Mouse (Mus musculus) midbrain, embryonic 10.5 days (tissue): ENCODE measurements around the gene Rad51b. TPM values are rescaled to one million over a fixed set of nuclear protein-coding genes. Genes with fewer than 3 reads are reported as not detected.
A peak's percentile ranks its signal among the peaks of the same experiment; 100 is the strongest.

ENCODE experiments used
- DNase-seq: peaks from one replicate; pipeline ENCODE4 v3.0.0-alpha.2; 2017; ENCODE audit warnings: low spot score
- H3K27ac ChIP-seq: fragments of 300-500 bp; sonication (generic); replicated peaks from 2 replicates; pipeline ENCODE4 v1.5.1; 2016; ENCODE audit warnings: mild to moderate bottlenecking
- H3K27me3 ChIP-seq: fragments of 300-500 bp; sonication (generic); 2 replicates; pipeline ENCODE4 v1.6.1; 2016; ENCODE audit warnings: low read depth, mild to moderate bottlenecking; ENCODE audit not compliant: poor library complexity, severe bottlenecking
- H3K36me3 ChIP-seq: fragments of 300-500 bp; sonication (generic); 2 replicates; pipeline ENCODE4 v1.6.1; 2016; ENCODE audit warnings: mild to moderate bottlenecking, moderate library complexity
- H3K4me1 ChIP-seq: fragments of 300-500 bp; sonication (generic); 2 replicates; pipeline ENCODE4 v1.6.1; 2016
- H3K4me3 ChIP-seq: fragments of 300-500 bp; sonication (generic); 2 replicates; pipeline ENCODE4 v1.5.1; 2016; ENCODE audit warnings: mild to moderate bottlenecking, moderate library complexity
- H3K9me3 ChIP-seq: fragments of 300-500 bp; sonication (generic); replicated peaks from 2 replicates; pipeline ENCODE4 v1.6.1; 2016; ENCODE audit warnings: mild to moderate bottlenecking
- WGBS: fragments of 180-500 bp; shearing (Covaris S2); methylation state at CpG from one replicate; pipeline ENCODE4 v1.1.7; 2016; 5-methylcytosine and 5-hydroxymethylcytosine counted together
- polyA plus RNA-seq: library from polyadenylated mRNA; unstranded; fragments of >200 nt; fragmentation: Nextera tagmentation; extraction: Ambion mirVana; gene quantifications from 2 replicates; pipeline ENCODE4 v1.2.1, GENCODE M21; 2016

The Rad51b gene
- 7.8 and 8.5 TPM in 2 replicates for polyA plus RNA-seq

GRCm38 (mm10) chr12:79297121-79297576 lies at the start of gene Rad51b:
Rad51b (plus strand) TSS chr12:79297282.
- Histone ChIP-seq H3K4me3 (peak within 1 kb of the TSS; percentile 78), H3K27ac (peak within 1 kb of the TSS; percentile 86), H3K9me3 (no peaks in the 10 kb centered on the region), H3K36me3 (0 out of 2 replicates have a peak, but pooled peaks cover 6% of the 10 kb centered on the region), H3K4me1 (peaks cover 19% of the 10 kb centered on the region), H3K27me3 (no peaks in the 10 kb centered on the region)
- peak; percentile 82 for DNase-seq
- WGBS = under 1% methylated on average over 21 of the region's 21 CpGs

GRCm38 (mm10) chr12:79248110-79248509 lies 49.0 kb upstream of the Rad51b start:
- no peak overlapping the region for H3K27ac ChIP-seq
- H3K36me3 ChIP-seq = peaks cover 99% of the 10 kb centered on the region
- no peak for DNase-seq
- H3K9me3 ChIP-seq = no peaks in the 10 kb centered on the region
- no peaks in the 10 kb centered on the region for H3K4me1 ChIP-seq
- WGBS = 88% methylated on average over 3 of the region's 3 CpGs
- no peaks in the 10 kb centered on the region for H3K27me3 ChIP-seq
- no peak overlapping the region for H3K4me3 ChIP-seq

- Histone ChIP-seq H3K36me3 (peaks cover 93% of the 10 kb centered on the region), H3K27ac (no peak overlapping the region), H3K4me1 (no peaks in the 10 kb centered on the region), H3K9me3 (no peaks in the 10 kb centered on the region), H3K4me3 (no peak overlapping the region), H3K27me3 (no peaks in the 10 kb centered on the region)
- DNase-seq = no peak
- WGBS = 90% methylated on average over 9 of the region's 9 CpGs
Observed at GRCm38 (mm10) chr12:79253294-79254053, 43.6 kb upstream of the Rad51b start.

GRCm38 (mm10) chr12:79254975-79255374 lies 42.1 kb upstream of the Rad51b start:
- 96% methylated on average over 10 of the region's 10 CpGs for WGBS
- Histone ChIP-seq H3K9me3 (no peaks in the 10 kb centered on the region), H3K4me3 (no peak overlapping the region), H3K27me3 (no peaks in the 10 kb centered on the region), H3K36me3 (peaks cover 91% of the 10 kb centered on the region), H3K4me1 (no peaks in the 10 kb centered on the region), H3K27ac (no peak overlapping the region)
- DNase-seq = no peak

GRCm38 (mm10) chr12:79260154-79260553 lies 36.9 kb upstream of the Rad51b start:
- H3K4me3 ChIP-seq = no peak overlapping the region
- H3K9me3 ChIP-seq = no peaks in the 10 kb centered on the region
- H3K36me3 ChIP-seq = peaks cover 88% of the 10 kb centered on the region
- H3K27me3 ChIP-seq = no peaks in the 10 kb centered on the region
- DNase-seq = no peak
- H3K4me1 ChIP-seq = no peaks in the 10 kb centered on the region
- no peak overlapping the region for H3K27ac ChIP-seq
- 95% methylated on average over 2 of the region's 2 CpGs for WGBS

GRCm38 (mm10) chr12:79261035-79261434 lies 36.0 kb upstream of the Rad51b start:
- no peak overlapping the region for H3K27ac ChIP-seq
- no peak overlapping the region for H3K4me3 ChIP-seq
- H3K36me3 ChIP-seq = peaks cover 92% of the 10 kb centered on the region
- 54% methylated on average over 5 of the region's 5 CpGs for WGBS
- peak; percentile 24 for DNase-seq
- H3K4me1 ChIP-seq = no peaks in the 10 kb centered on the region
- H3K9me3 ChIP-seq = no peaks in the 10 kb centered on the region
- H3K27me3 ChIP-seq = no peaks in the 10 kb centered on the region

- DNase-seq = no peak
- Histone ChIP-seq H3K9me3 (no peaks in the 10 kb centered on the region), H3K27me3 (no peaks in the 10 kb centered on the region), H3K27ac (no peak overlapping the region), H3K4me1 (no peaks in the 10 kb centered on the region), H3K4me3 (no peak overlapping the region), H3K36me3 (peaks cover 98% of the 10 kb centered on the region)
- 88% methylated on average over 4 of the region's 4 CpGs for WGBS
Observed at GRCm38 (mm10) chr12:79272604-79273003, 24.5 kb upstream of the Rad51b start.

- no peak for DNase-seq
- Histone ChIP-seq H3K4me1 (no peaks in the 10 kb centered on the region), H3K36me3 (peaks cover 96% of the 10 kb centered on the region), H3K4me3 (no peak overlapping the region), H3K27me3 (no peaks in the 10 kb centered on the region), H3K27ac (no peak overlapping the region), H3K9me3 (no peaks in the 10 kb centered on the region)
- 91% methylated on average over 13 of the region's 13 CpGs for WGBS
Observed at GRCm38 (mm10) chr12:79279513-79280115, 17.5 kb upstream of the Rad51b start.

- Histone ChIP-seq H3K4me3 (no peak overlapping the region), H3K27me3 (no peaks in the 10 kb centered on the region), H3K36me3 (peaks cover 97% of the 10 kb centered on the region), H3K27ac (no peak overlapping the region), H3K4me1 (no peaks in the 10 kb centered on the region), H3K9me3 (no peaks in the 10 kb centered on the region)
- WGBS = 88% methylated on average over 8 of the region's 8 CpGs
- no peak for DNase-seq
Observed at GRCm38 (mm10) chr12:79282595-79282994, 14.5 kb upstream of the Rad51b start.

GRCm38 (mm10) chr12:79292874-79293273 lies 4.2 kb upstream of the Rad51b start:
- Histone ChIP-seq H3K4me3 (no peak overlapping the region), H3K4me1 (peaks cover 14% of the 10 kb centered on the region), H3K27me3 (no peaks in the 10 kb centered on the region), H3K36me3 (peaks cover 38% of the 10 kb centered on the region), H3K9me3 (no peaks in the 10 kb centered on the region), H3K27ac (no peak overlapping the region)
- no peak for DNase-seq
- WGBS = 84% methylated on average over 6 of the region's 6 CpGs

- peak; percentile 93 for DNase-seq
- Histone ChIP-seq H3K27me3 (no peaks in the 10 kb centered on the region), H3K4me1 (peaks cover 19% of the 10 kb centered on the region), H3K27ac (peak within 1 kb of the TSS; percentile 86), H3K4me3 (peak within 1 kb of the TSS; percentile 78), H3K9me3 (no peaks in the 10 kb centered on the region), H3K36me3 (peaks cover 10% of the 10 kb centered on the region)
- WGBS = under 1% methylated on average over 29 of the region's 29 CpGs
Observed at GRCm38 (mm10) chr12:79296126-79296816, 811 bp upstream of the Rad51b start, which contains the start of gene Zfyve26. Zfyve26 (minus strand) TSS chr12:79296304.

- Histone ChIP-seq H3K4me1 (peaks cover 19% of the 10 kb centered on the region), H3K27me3 (no peaks in the 10 kb centered on the region), H3K36me3 (0 out of 2 replicates have a peak, but pooled peaks cover 8% of the 10 kb centered on the region), H3K4me3 (peak overlapping the region; percentile 78), H3K27ac (peak overlapping the region; percentile 83; the same call in 1 of the 2 replicates), H3K9me3 (no peaks in the 10 kb centered on the region)
- whole genome bisulfite sequencing = 19% methylated on average over 15 of the region's 15 CpGs
- DNase-seq = no peak
Observed at GRCm38 (mm10) chr12:79297884-79298636, 978 bp downstream of the Rad51b start.
